Mouse (Mus musculus): ENCODE measurements around the gene Plac8.

Gene Plac8

GRCm38 (mm10) chr5:100526164-100526563 is 45.9 kb downstream of the Plac8 start:
- DNase-seq (ENCODE audit: low spot score) = no peak

- DNase-seq (ENCODE audit: low spot score) = no peak
Observed at GRCm38 (mm10) chr5:100525620-100526019, 46.4 kb downstream of the Plac8 start.

- no peak for DNase-seq (ENCODE audit: low spot score)
Observed at GRCm38 (mm10) chr5:100524921-100525320, 47.1 kb downstream of the Plac8 start.

- no peak for DNase-seq (ENCODE audit: low spot score)
Observed at GRCm38 (mm10) chr5:100523331-100523730, 48.7 kb downstream of the Plac8 start.

- no peak for DNase-seq (ENCODE audit: low spot score)
Observed at GRCm38 (mm10) chr5:100520223-100520622, 51.8 kb downstream of the Plac8 start.

- no peak for DNase-seq (ENCODE audit: low spot score)
Observed at GRCm38 (mm10) chr5:100519027-100519411, 53.0 kb downstream of the Plac8 start.

GRCm38 (mm10) chr5:100518049-100519026 is 53.7 kb downstream of the Plac8 start, which contains the start of gene Cops4:
Gene Cops4, plus strand, starts transcription at chr5:100518309.
- DNase-seq (ENCODE audit: low spot score) = peak; percentile 99

- no peak for DNase-seq (ENCODE audit: low spot score)
Observed at GRCm38 (mm10) chr5:100512576-100512975, 59.5 kb downstream of the Plac8 start.

GRCm38 (mm10) chr5:100509247-100509646 is 62.8 kb downstream of the Plac8 start:
- no peak for DNase-seq (ENCODE audit: low spot score)

Measured in retina, embryonic 14.5 days (tissue).